Mouse (Mus musculus): ENCODE measurements around the gene Ccdc63. TPM values are rescaled to one million over a fixed set of nuclear protein-coding genes. Genes with fewer than 3 reads are reported as not detected.

The Ccdc63 gene
- polyA plus RNA-seq, 1 experiment from 2014 or later = 0.43 TPM

GRCm38 (mm10) chr5:122108104-122108503 is 32.5 kb downstream of the Ccdc63 start:
- no peaks in the 10 kb centered on the region for H3K9me3 ChIP-seq (ENCODE audit: control insufficient read depth, low read length)
- H3K27me3 ChIP-seq (replicated peaks; ENCODE audit: control insufficient read depth, insufficient read depth, low read length) = no peaks in the 10 kb centered on the region
- no peak overlapping the region for H3K9ac ChIP-seq (ENCODE audit: low read depth, low read length)
- no peak for DNase-seq (ENCODE audit: low spot score)
- no peak overlapping the region for H3K4me2 ChIP-seq (ENCODE audit: low read depth, low read length)
- WGBS = 59% methylated on average over 6 of the region's 6 CpGs
- H3K27ac ChIP-seq (replicated peaks; ENCODE audit: low read depth, low read length) = no peak overlapping the region
- ATAC-seq (ENCODE audit: low read depth) = no peak
- H3K4me3 ChIP-seq (ENCODE audit: low read depth, low read length) = no peak overlapping the region
- no peaks in the 10 kb centered on the region for H3K36me3 ChIP-seq (ENCODE audit: control insufficient read depth, insufficient read depth, low read length)
- H3K4me1 ChIP-seq (ENCODE audit: control insufficient read depth, insufficient read depth, low read length) = no peaks in the 10 kb centered on the region

GRCm38 (mm10) chr5:122106212-122106611 is 34.4 kb downstream of the Ccdc63 start:
- no peak overlapping the region for H3K27ac ChIP-seq (replicated peaks; ENCODE audit: low read depth, low read length)
- no peak overlapping the region for H3K4me3 ChIP-seq (ENCODE audit: low read depth, low read length)
- H3K4me1 ChIP-seq (ENCODE audit: control insufficient read depth, insufficient read depth, low read length) = no peaks in the 10 kb centered on the region
- no peak for DNase-seq (ENCODE audit: low spot score)
- WGBS = 81% methylated on average over 6 of the region's 6 CpGs
- H3K9me3 ChIP-seq (ENCODE audit: control insufficient read depth, low read length) = no peaks in the 10 kb centered on the region
- H3K36me3 ChIP-seq (ENCODE audit: control insufficient read depth, insufficient read depth, low read length) = no peaks in the 10 kb centered on the region
- ATAC-seq (ENCODE audit: low read depth) = no peak
- H3K4me2 ChIP-seq (ENCODE audit: low read depth, low read length) = no peak overlapping the region
- no peak overlapping the region for H3K9ac ChIP-seq (ENCODE audit: low read depth, low read length)
- H3K27me3 ChIP-seq (replicated peaks; ENCODE audit: control insufficient read depth, insufficient read depth, low read length) = no peaks in the 10 kb centered on the region

- WGBS = 85% methylated on average over 9 of the region's 9 CpGs
Observed at GRCm38 (mm10) chr5:122104981-122105380, 35.6 kb downstream of the Ccdc63 start.

GRCm38 (mm10) chr5:122104201-122104600 is 36.4 kb downstream of the Ccdc63 start:
- no peaks in the 10 kb centered on the region for H3K27me3 ChIP-seq (replicated peaks; ENCODE audit: control insufficient read depth, insufficient read depth, low read length)
- 23% methylated on average over 2 of the region's 2 CpGs for WGBS
- H3K9me3 ChIP-seq (ENCODE audit: control insufficient read depth, low read length) = no peaks in the 10 kb centered on the region
- H3K9ac ChIP-seq (ENCODE audit: low read depth, low read length) = no peak overlapping the region
- no peaks in the 10 kb centered on the region for H3K36me3 ChIP-seq (ENCODE audit: control insufficient read depth, insufficient read depth, low read length)
- H3K27ac ChIP-seq (replicated peaks; ENCODE audit: low read depth, low read length) = no peak overlapping the region
- H3K4me2 ChIP-seq (ENCODE audit: low read depth, low read length) = no peak overlapping the region
- ATAC-seq (ENCODE audit: low read depth) (no peak), DNase-seq (ENCODE audit: low spot score) (no peak)
- H3K4me3 ChIP-seq (ENCODE audit: low read depth, low read length) = no peak overlapping the region
- no peaks in the 10 kb centered on the region for H3K4me1 ChIP-seq (ENCODE audit: control insufficient read depth, insufficient read depth, low read length)

More at GRCm38 (mm10) chr5:122104981-122105380, 35.6 kb downstream of the Ccdc63 start:
- DNase-seq (ENCODE audit: low spot score) (no peak), ATAC-seq (ENCODE audit: low read depth) (no peak)
- H3K36me3 ChIP-seq (ENCODE audit: control insufficient read depth, insufficient read depth, low read length) = no peaks in the 10 kb centered on the region
- H3K9me3 ChIP-seq (ENCODE audit: control insufficient read depth, low read length) = no peaks in the 10 kb centered on the region
- H3K27me3 ChIP-seq (replicated peaks; ENCODE audit: control insufficient read depth, insufficient read depth, low read length) = no peaks in the 10 kb centered on the region
- H3K27ac ChIP-seq (replicated peaks; ENCODE audit: low read depth, low read length) = no peak overlapping the region
- no peak overlapping the region for H3K9ac ChIP-seq (ENCODE audit: low read depth, low read length)
- H3K4me2 ChIP-seq (ENCODE audit: low read depth, low read length) = no peak overlapping the region
- no peak overlapping the region for H3K4me3 ChIP-seq (ENCODE audit: low read depth, low read length)
- no peaks in the 10 kb centered on the region for H3K4me1 ChIP-seq (ENCODE audit: control insufficient read depth, insufficient read depth, low read length)

GRCm38 (mm10) chr5:122103075-122103474 is 37.5 kb downstream of the Ccdc63 start:
- Histone ChIP-seq H3K36me3 (ENCODE audit: control insufficient read depth, insufficient read depth, low read length) (no peaks in the 10 kb centered on the region), H3K27me3 (replicated peaks; ENCODE audit: control insufficient read depth, insufficient read depth, low read length) (no peaks in the 10 kb centered on the region), H3K9ac (ENCODE audit: low read depth, low read length) (peak overlapping the region; percentile 22; the same call in 1 of the 2 replicates), H3K27ac (replicated peaks; ENCODE audit: low read depth, low read length) (no peak overlapping the region), H3K4me3 (ENCODE audit: low read depth, low read length) (no peak overlapping the region; the same call in 1 of the 2 replicates), H3K4me2 (ENCODE audit: low read depth, low read length) (peak overlapping the region; percentile 28; the same call in 1 of the 2 replicates), H3K4me1 (ENCODE audit: control insufficient read depth, insufficient read depth, low read length) (no peaks in the 10 kb centered on the region), H3K9me3 (ENCODE audit: control insufficient read depth, low read length) (no peaks in the 10 kb centered on the region)
- ATAC-seq (ENCODE audit: low read depth) (no peak), DNase-seq (ENCODE audit: low spot score) (no peak)
- 40% methylated on average over 12 of the region's 12 CpGs for WGBS

- no peak overlapping the region for H3K9ac ChIP-seq (ENCODE audit: low read depth, low read length)
- DNase-seq (ENCODE audit: low spot score) = no peak
Observed at GRCm38 (mm10) chr5:122102476-122103050, 38.1 kb downstream of the Ccdc63 start.

GRCm38 (mm10) chr5:122094439-122094838 is 46.2 kb downstream of the Ccdc63 start:
- Histone ChIP-seq H3K9me3 (ENCODE audit: control insufficient read depth, low read length) (no peaks in the 10 kb centered on the region), H3K36me3 (ENCODE audit: control insufficient read depth, insufficient read depth, low read length) (no peaks in the 10 kb centered on the region), H3K9ac (ENCODE audit: low read depth, low read length) (no peak overlapping the region), H3K4me2 (ENCODE audit: low read depth, low read length) (no peak overlapping the region), H3K27ac (replicated peaks; ENCODE audit: low read depth, low read length) (no peak overlapping the region), H3K4me1 (ENCODE audit: control insufficient read depth, insufficient read depth, low read length) (no peaks in the 10 kb centered on the region), H3K27me3 (replicated peaks; ENCODE audit: control insufficient read depth, insufficient read depth, low read length) (no peaks in the 10 kb centered on the region), H3K4me3 (ENCODE audit: low read depth, low read length) (no peak overlapping the region)
- WGBS = 91% methylated on average over 10 of the region's 10 CpGs
- ATAC-seq (ENCODE audit: low read depth) (no peak), DNase-seq (ENCODE audit: low spot score) (no peak)

More at GRCm38 (mm10) chr5:122102476-122103050, 38.1 kb downstream of the Ccdc63 start:
- no peaks in the 10 kb centered on the region for H3K9me3 ChIP-seq (ENCODE audit: control insufficient read depth, low read length)
- no peaks in the 10 kb centered on the region for H3K27me3 ChIP-seq (replicated peaks; ENCODE audit: control insufficient read depth, insufficient read depth, low read length)
- H3K4me3 ChIP-seq (ENCODE audit: low read depth, low read length) = no peak overlapping the region
- no peak for ATAC-seq (ENCODE audit: low read depth)
- H3K4me2 ChIP-seq (ENCODE audit: low read depth, low read length) = peak overlapping the region; percentile 28; the same call in 1 of the 2 replicates
- H3K4me1 ChIP-seq (ENCODE audit: control insufficient read depth, insufficient read depth, low read length) = no peaks in the 10 kb centered on the region
- no peak overlapping the region for H3K27ac ChIP-seq (replicated peaks; ENCODE audit: low read depth, low read length)
- H3K36me3 ChIP-seq (ENCODE audit: control insufficient read depth, insufficient read depth, low read length) = no peaks in the 10 kb centered on the region
- 42% methylated on average over 6 of the region's 7 CpGs for WGBS

- H3K36me3 ChIP-seq (ENCODE audit: control insufficient read depth, insufficient read depth, low read length) = no peaks in the 10 kb centered on the region
- WGBS = 85% methylated on average over 14 of the region's 14 CpGs
- no peaks in the 10 kb centered on the region for H3K9me3 ChIP-seq (ENCODE audit: control insufficient read depth, low read length)
- H3K27me3 ChIP-seq (replicated peaks; ENCODE audit: control insufficient read depth, insufficient read depth, low read length) = no peaks in the 10 kb centered on the region
- ATAC-seq (ENCODE audit: low read depth) (no peak), DNase-seq (ENCODE audit: low spot score) (no peak)
- no peak overlapping the region for H3K4me2 ChIP-seq (ENCODE audit: low read depth, low read length)
- no peaks in the 10 kb centered on the region for H3K4me1 ChIP-seq (ENCODE audit: control insufficient read depth, insufficient read depth, low read length)
- H3K4me3 ChIP-seq (ENCODE audit: low read depth, low read length) = no peak overlapping the region
- H3K9ac ChIP-seq (ENCODE audit: low read depth, low read length) = no peak overlapping the region
- no peak overlapping the region for H3K27ac ChIP-seq (replicated peaks; ENCODE audit: low read depth, low read length)
Observed at GRCm38 (mm10) chr5:122093734-122094133, 46.9 kb downstream of the Ccdc63 start.

GRCm38 (mm10) chr5:122092794-122093193 is 47.8 kb downstream of the Ccdc63 start:
- no peaks in the 10 kb centered on the region for H3K4me1 ChIP-seq (ENCODE audit: control insufficient read depth, insufficient read depth, low read length)
- no peak for ATAC-seq (ENCODE audit: low read depth)
- 55% methylated on average over 11 of the region's 11 CpGs for WGBS
- H3K9ac ChIP-seq (ENCODE audit: low read depth, low read length) = no peak overlapping the region
- no peaks in the 10 kb centered on the region for H3K9me3 ChIP-seq (ENCODE audit: control insufficient read depth, low read length)
- DNase-seq (ENCODE audit: low spot score) = no peak
- H3K4me2 ChIP-seq (ENCODE audit: low read depth, low read length) = no peak overlapping the region
- no peak overlapping the region for H3K27ac ChIP-seq (replicated peaks; ENCODE audit: low read depth, low read length)
- H3K27me3 ChIP-seq (replicated peaks; ENCODE audit: control insufficient read depth, insufficient read depth, low read length) = no peaks in the 10 kb centered on the region
- H3K4me3 ChIP-seq (ENCODE audit: low read depth, low read length) = no peak overlapping the region
- no peaks in the 10 kb centered on the region for H3K36me3 ChIP-seq (ENCODE audit: control insufficient read depth, insufficient read depth, low read length)

Data from embryonic facial prominence, embryonic 14.5 days (tissue).